Mouse (Mus musculus) ES-Bruce4 (cell line): ENCODE data around the gene Ipo11.
A peak's percentile ranks its signal among the peaks of the same experiment; 100 is the strongest.

ENCODE experiments used
- CTCF ChIP-seq: IDR thresholded peaks from one replicate; pipeline ENCODE4 v1.8.1; 2011; ENCODE audit warnings: low read depth, low read length
- EP300 ChIP-seq: IDR thresholded peaks from 2 replicates; pipeline ENCODE4 v1.6.1; 2011; ENCODE audit warnings: low read depth, low read length; ENCODE audit not compliant: insufficient read depth
- POLR2A ChIP-seq: IDR thresholded peaks from one replicate; pipeline ENCODE4 v1.8.1; 2011; ENCODE audit warnings: low read length; ENCODE audit not compliant: insufficient read depth

DNA sequence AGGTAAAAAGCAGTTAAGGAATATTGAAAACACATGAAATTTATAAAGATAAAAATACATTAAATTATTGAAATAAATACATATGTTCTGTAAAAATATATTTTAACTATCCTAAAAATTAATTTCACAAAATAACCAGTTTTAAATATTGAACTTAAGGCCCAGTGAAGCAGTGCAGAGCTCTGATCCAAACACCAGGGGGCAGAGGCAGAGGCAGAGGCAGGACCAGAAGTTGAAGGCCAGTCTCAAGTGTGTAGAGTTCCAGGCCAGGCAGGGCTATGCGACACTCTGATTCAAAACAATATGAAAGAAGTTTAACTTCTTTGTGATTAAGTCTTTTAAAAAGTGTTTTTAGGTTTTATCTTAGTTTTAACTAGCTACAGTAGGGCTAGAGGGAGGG, 60.5 kb downstream of the Ipo11 start:
- no peak for TF ChIP-seq POLR2A
- TF ChIP-seq CTCF, result peak; percentile 40
- TF ChIP-seq EP300, result no peak
